Mouse (Mus musculus) MEL (cell line): ENCODE data around the gene Klk1b5. TPM values are rescaled to one million over a fixed set of nuclear protein-coding genes. Genes with fewer than 3 reads are reported as not detected.

Source experiments
- DNase-seq: peaks from one replicate; pipeline ENCODE4 v3.0.0; 2011; ENCODE audit warnings: low read depth, low spot score
- H3K27ac ChIP-seq: 2 replicates; pipeline ENCODE4 v1.5.1; 2012; ENCODE audit warnings: low read depth, mild to moderate bottlenecking, control low read depth, low read length, moderate library complexity; ENCODE audit not compliant: control insufficient read depth
- H3K27me3 ChIP-seq, 2 experiments: fragments of 150-350 bp in 1 of 2; sonication (generic) in 1 of 2; 2 replicates each; pipeline ENCODE4 v1.6.1; 2012; ENCODE audit warnings: low read length in 2 of 2, mild to moderate bottlenecking in 2 of 2, improper control_type of control experiment in 1 of 2, moderate library complexity in 1 of 2; ENCODE audit not compliant: insufficient read depth in 2 of 2, control insufficient read depth in 1 of 2
- H3K36me3 ChIP-seq, 2 experiments: 2 replicates each; pipeline ENCODE4 v1.6.1; 2012 to 2014; ENCODE audit warnings: low read length in 2 of 2, improper control_type of control experiment in 1 of 2, inconsistent platforms in 1 of 2, mild to moderate bottlenecking in 1 of 2; ENCODE audit not compliant: insufficient read depth in 2 of 2, control insufficient read depth in 1 of 2
- H3K4me1 ChIP-seq, 2 experiments: fragments of 150-350 bp in 1 of 2; sonication (generic) in 1 of 2; 2 replicates each; pipeline ENCODE4 v1.6.1; 2012; ENCODE audit warnings: low read length in 2 of 2, improper control_type of control experiment in 1 of 2, mild to moderate bottlenecking in 1 of 2; ENCODE audit not compliant: insufficient read depth in 2 of 2, control insufficient read depth in 1 of 2
- H3K4me3 ChIP-seq, 2 experiments: fragments of 150-350 bp in 1 of 2; sonication (generic) in 1 of 2; 2 replicates each; pipeline ENCODE4 v1.5.1; 2012; ENCODE audit warnings: low read depth in 2 of 2, low read length in 2 of 2, mild to moderate bottlenecking in 2 of 2, moderate library complexity in 2 of 2, control low read depth in 1 of 2, improper control_type of control experiment in 1 of 2; ENCODE audit not compliant: control insufficient read depth in 1 of 2, insufficient read depth in 1 of 2
- H3K79me2 ChIP-seq: 2 replicates; pipeline ENCODE4 v1.6.1; 2012; ENCODE audit warnings: mild to moderate bottlenecking, low read length, moderate library complexity; ENCODE audit not compliant: control insufficient read depth, poor library complexity, insufficient read depth
- H3K9ac ChIP-seq: 2 replicates; pipeline ENCODE4 v1.6.1; 2012; ENCODE audit warnings: low read depth, mild to moderate bottlenecking, control low read depth, low read length, moderate library complexity; ENCODE audit not compliant: control insufficient read depth, poor library complexity, severe bottlenecking
- H3K9me3 ChIP-seq: fragments of 150-350 bp; sonication (generic); replicated peaks from 2 replicates; pipeline ENCODE4 v1.6.1; 2012; ENCODE audit warnings: mild to moderate bottlenecking, low read length, improper control_type of control experiment, moderate library complexity; ENCODE audit not compliant: insufficient read depth
- CHD1 ChIP-seq: IDR thresholded peaks from 2 replicates; pipeline ENCODE4 v1.6.1; 2012; ENCODE audit warnings: low read depth, mild to moderate bottlenecking, inconsistent platforms, low read length, improper control_type of control experiment
- CTCF ChIP-seq, 3 experiments: IDR thresholded peaks in 2 of 3; conservative IDR thresholded peaks in 1 of 3; 2 replicates each; pipeline ENCODE4 v1.5.1; 2011 to 2012; ENCODE audit warnings: low read length in 3 of 3, low read depth in 2 of 3, mild to moderate bottlenecking in 2 of 3, improper control_type of control experiment in 1 of 3, inconsistent platforms in 1 of 3, mixed read lengths in 1 of 3, moderate library complexity in 1 of 3; ENCODE audit not compliant: control insufficient read depth in 1 of 3, insufficient read depth in 1 of 3, poor library complexity in 1 of 3, severe bottlenecking in 1 of 3
- EP300 ChIP-seq, 2 experiments: IDR thresholded peaks; 2 replicates each; pipeline ENCODE4 v1.6.1; 2011; ENCODE audit warnings: improper control_type of control experiment in 2 of 2, low read length in 2 of 2, low read depth in 1 of 2, mild to moderate bottlenecking in 1 of 2
- ETS1 ChIP-seq: IDR thresholded peaks from 2 replicates; pipeline ENCODE4 v1.6.1; 2012; ENCODE audit warnings: low read depth, mild to moderate bottlenecking, inconsistent platforms, low read length, improper control_type of control experiment, moderate library complexity
- GATA1 ChIP-seq: IDR thresholded peaks from 2 replicates; pipeline ENCODE4 v1.6.1; 2011; ENCODE audit warnings: low read depth, low read length, improper control_type of control experiment
- JUND ChIP-seq: IDR thresholded peaks from 2 replicates; pipeline ENCODE4 v1.6.1; 2011; ENCODE audit warnings: low read depth, mild to moderate bottlenecking, improper control_type of control experiment, low read length
- KAT2A ChIP-seq: conservative IDR thresholded peaks from 2 replicates; pipeline ENCODE4 v1.6.1; 2012; ENCODE audit warnings: low read depth, low read length, improper control_type of control experiment, inconsistent platforms
- MAFK ChIP-seq: IDR thresholded peaks from 2 replicates; pipeline ENCODE4 v1.6.1; 2011; ENCODE audit warnings: low read depth, mild to moderate bottlenecking, low read length, improper control_type of control experiment, borderline replicate concordance
- MAX ChIP-seq: IDR thresholded peaks from 2 replicates; pipeline ENCODE4 v1.6.1; 2011; ENCODE audit warnings: low read length, improper control_type of control experiment
- MAZ ChIP-seq: IDR thresholded peaks from 2 replicates; pipeline ENCODE4 v1.6.1; 2012; ENCODE audit warnings: low read depth, mild to moderate bottlenecking, inconsistent platforms, low read length, improper control_type of control experiment
- MEF2A ChIP-seq: IDR thresholded peaks from 2 replicates; pipeline ENCODE4 v1.6.1; 2014; ENCODE audit warnings: low read depth, mild to moderate bottlenecking, inconsistent platforms, low read length, improper control_type of control experiment; ENCODE audit not compliant: poor library complexity, insufficient replicate concordance, severe bottlenecking; ENCODE audit errors: extremely low read depth
- MXI1 ChIP-seq: IDR thresholded peaks from 2 replicates; pipeline ENCODE4 v1.6.1; 2011; ENCODE audit warnings: mild to moderate bottlenecking, low read depth, low read length, improper control_type of control experiment
- MYB ChIP-seq: IDR thresholded peaks from 2 replicates; pipeline ENCODE4 v1.6.1; 2011; ENCODE audit warnings: mild to moderate bottlenecking, low read depth, low read length, improper control_type of control experiment
- MYC ChIP-seq: IDR thresholded peaks from 2 replicates; pipeline ENCODE4 v1.6.1; 2011; ENCODE audit warnings: low read depth, mild to moderate bottlenecking, low read length, improper control_type of control experiment, moderate library complexity
- NELFE ChIP-seq: IDR thresholded peaks from 2 replicates; pipeline ENCODE4 v1.6.1; 2011; ENCODE audit warnings: low read depth, low read length, improper control_type of control experiment
- POLR2A ChIP-seq, 2 experiments: IDR thresholded peaks; 2 replicates each; pipeline ENCODE4 v1.6.1; 2011 to 2012; ENCODE audit warnings: low read length in 2 of 2, mild to moderate bottlenecking in 2 of 2, control low read depth in 1 of 2, improper control_type of control experiment in 1 of 2, low read depth in 1 of 2, moderate library complexity in 1 of 2; ENCODE audit not compliant: control insufficient read depth in 1 of 2, insufficient read depth in 1 of 2, poor library complexity in 1 of 2
- POLR2AphosphoS2 ChIP-seq: IDR thresholded peaks from 2 replicates; pipeline ENCODE4 v1.6.1; 2011; ENCODE audit warnings: low read length, improper control_type of control experiment
- POLR2AphosphoS5 ChIP-seq: IDR thresholded peaks from 2 replicates; pipeline ENCODE4 v1.6.1; 2012; ENCODE audit warnings: low read depth, borderline replicate concordance, mild to moderate bottlenecking, inconsistent platforms, low read length, moderate library complexity, mixed read lengths
- RAD21 ChIP-seq: IDR thresholded peaks from 2 replicates; pipeline ENCODE4 v1.6.1; 2011; ENCODE audit warnings: mild to moderate bottlenecking, low read depth, low read length, improper control_type of control experiment
- SIN3A ChIP-seq: IDR thresholded peaks from 2 replicates; pipeline ENCODE4 v1.6.1; 2012; ENCODE audit warnings: low read length, improper control_type of control experiment, inconsistent platforms
- TAL1 ChIP-seq: IDR thresholded peaks from 2 replicates; pipeline ENCODE4 v1.6.1; 2012; ENCODE audit warnings: mild to moderate bottlenecking, inconsistent platforms, low read length, moderate library complexity, mixed read lengths
- TBP ChIP-seq: IDR thresholded peaks from 2 replicates; pipeline ENCODE4 v1.8.0; 2011; ENCODE audit warnings: low read depth, low read length, improper control_type of control experiment
- TCF12 ChIP-seq: IDR thresholded peaks from 2 replicates; pipeline ENCODE4 v1.6.1; 2014; ENCODE audit warnings: low read depth, mild to moderate bottlenecking, inconsistent platforms, low read length, improper control_type of control experiment, moderate library complexity
- UBTF ChIP-seq: IDR thresholded peaks from 2 replicates; pipeline ENCODE4 v1.6.1; 2012; ENCODE audit warnings: low read depth, mild to moderate bottlenecking, inconsistent platforms, low read length, improper control_type of control experiment, moderate library complexity, borderline replicate concordance; ENCODE audit not compliant: insufficient read depth
- USF2 ChIP-seq, 2 experiments: IDR thresholded peaks; 2 replicates each; pipeline ENCODE4 v1.6.1; 2011 to 2012; ENCODE audit warnings: improper control_type of control experiment in 2 of 2, low read length in 2 of 2, borderline replicate concordance in 1 of 2, inconsistent platforms in 1 of 2, low read depth in 1 of 2, mild to moderate bottlenecking in 1 of 2; ENCODE audit not compliant: insufficient read depth in 1 of 2
- ZC3H11A ChIP-seq: IDR thresholded peaks from 2 replicates; pipeline ENCODE4 v1.6.1; 2012; ENCODE audit warnings: low read depth, mild to moderate bottlenecking, inconsistent platforms, low read length, improper control_type of control experiment
- ZKSCAN1 ChIP-seq: IDR thresholded peaks from 2 replicates; pipeline ENCODE4 v1.6.1; 2012; ENCODE audit warnings: low read depth, mild to moderate bottlenecking, inconsistent platforms, low read length, improper control_type of control experiment, moderate library complexity
- ZMIZ1 ChIP-seq: IDR thresholded peaks from 2 replicates; pipeline ENCODE4 v1.6.1; 2012; ENCODE audit warnings: low read depth, mild to moderate bottlenecking, inconsistent platforms, low read length, improper control_type of control experiment, moderate library complexity
- polyA plus RNA-seq, 2 experiments: library from polyadenylated mRNA; stranded (reverse) in 1 of 2; unstranded in 1 of 2; fragments of >175 nt in 1 of 2; fragments of >200 nt in 1 of 2; gene quantifications; 2 replicates each; pipeline versions ENCODE4 v1.2.1 to v1.2.4; 2012; ENCODE audit warnings: low replicate concordance in 2 of 2, low read depth in 1 of 2; ENCODE audit not compliant: insufficient read length in 2 of 2, insufficient read depth in 1 of 2, missing spikeins in 1 of 2
- total RNA-seq: library from RNA; depleted of rRNA; stranded (reverse); fragments of 300-350 nt; gene quantifications from 2 replicates; pipeline ENCODE4 v1.2.3, GENCODE M21; 2012

Klk1b5 gene
- total and polyA plus RNA-seq, 3 experiments: not detected

DNA sequence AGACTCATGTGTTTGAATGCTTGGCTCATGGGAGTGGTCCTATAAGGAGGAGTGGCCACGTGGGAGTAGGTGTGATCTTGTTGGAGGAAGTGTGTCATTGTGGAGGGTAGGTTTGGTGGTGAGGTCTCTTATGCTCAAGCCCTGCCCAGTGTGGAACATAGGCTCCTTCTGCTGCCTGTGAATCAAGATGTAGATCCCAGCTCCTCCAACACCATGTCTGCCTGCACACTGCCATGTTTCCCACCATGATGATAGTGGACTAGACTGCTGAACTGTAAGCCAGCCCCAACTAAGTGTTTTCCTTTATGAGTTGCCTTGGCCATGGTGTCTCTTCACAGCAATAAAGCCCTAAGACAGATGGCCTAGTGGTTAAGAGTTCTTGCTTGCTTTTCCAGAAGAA is 28.3 kb downstream of the Klk1b5 start:
- H3K4me3 ChIP-seq: no peak overlapping the region
- H3K36me3 ChIP-seq: peaks cover 7 to 22% of the 10 kb centered on the region in 2 experiments
- peaks cover 9 to 30% of the 10 kb centered on the region in 2 experiments for H3K4me1 ChIP-seq
- H3K9ac ChIP-seq: no peak overlapping the region
- no peaks in the 10 kb centered on the region for H3K27me3 ChIP-seq
- H3K79me2 ChIP-seq: peaks cover 23% of the 10 kb centered on the region
- H3K9me3 ChIP-seq: no peaks in the 10 kb centered on the region
- TF ChIP-seq ZC3H11A: no peak
- peak; percentile 8; the same call in 1 of the 2 replicates for TF ChIP-seq POLR2AphosphoS2
- no peak for TF ChIP-seq NELFE
- no peak for DNase-seq
- H3K27ac ChIP-seq: no peak overlapping the region

DNA sequence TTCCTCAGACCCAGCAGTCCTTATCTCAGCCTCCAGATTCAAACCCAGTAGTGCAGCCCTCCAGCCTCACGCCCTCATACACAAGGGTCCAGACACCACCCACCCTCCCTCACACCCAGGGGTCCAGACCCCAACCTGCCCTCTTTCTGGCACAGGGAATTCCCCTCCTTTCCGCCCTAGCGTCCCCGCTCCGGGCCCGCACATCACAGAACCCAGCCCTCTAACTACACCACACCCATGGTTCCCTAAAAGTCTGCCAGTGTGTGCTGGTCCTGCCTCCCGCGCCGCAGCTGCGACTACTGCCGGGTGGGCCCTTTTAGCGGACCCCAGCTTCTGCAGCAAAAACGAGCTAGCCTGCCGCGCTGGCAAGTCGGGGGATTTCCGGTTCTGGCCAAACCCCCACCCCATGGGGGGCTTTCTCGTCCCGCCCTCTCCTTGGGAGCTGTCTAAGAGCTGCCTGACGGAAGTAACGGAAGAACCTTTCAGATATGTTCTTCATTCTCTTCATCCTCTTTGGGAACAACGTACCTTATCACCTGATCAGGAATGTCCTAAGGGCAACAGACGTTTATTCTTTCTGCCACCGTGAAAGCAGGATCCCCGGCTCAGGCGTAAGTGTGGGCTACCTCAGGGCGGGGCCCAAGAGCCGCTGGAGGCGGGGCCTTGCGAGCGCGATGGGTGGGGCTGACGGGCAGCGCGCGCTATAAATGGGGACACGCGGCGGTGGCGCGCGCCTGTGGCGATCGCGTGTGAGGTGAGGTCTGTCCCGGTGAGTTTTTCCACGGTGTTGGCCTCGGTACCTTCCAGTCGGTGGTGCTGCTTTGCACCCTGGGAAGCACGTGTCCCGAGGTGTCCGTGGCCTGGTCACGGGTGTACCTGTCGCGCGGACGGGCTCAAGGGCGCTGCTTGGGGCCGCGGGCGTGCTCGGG is 30.6 kb downstream of the Klk1b5 start, which contains the start of the genes 1700028J19Rik and 2410002F23Rik:
Gene 1700028J19Rik (minus strand): TSS at position 641 of the 929 bp plus-strand sequence.
Gene 2410002F23Rik (plus strand): TSS at position 668 of the 929 bp plus-strand sequence.
- H3K9ac ChIP-seq: peak within 1 kb of the TSS; percentile 79
- peaks cover 12 to 15% of the 10 kb centered on the region in 2 experiments for H3K36me3 ChIP-seq
- peaks cover 0 to 15% of the 10 kb centered on the region in 2 experiments; a peak in 2 of 4 replicates for H3K4me1 ChIP-seq
- peaks cover 27% of the 10 kb centered on the region for H3K79me2 ChIP-seq
- H3K9me3 ChIP-seq: no peaks in the 10 kb centered on the region
- H3K4me3 ChIP-seq: peak within 1 kb of the TSS; percentile 67 to 74
- H3K27me3 ChIP-seq: no peaks in the 10 kb centered on the region
- peak within 1 kb of the TSS; percentile 85 for H3K27ac ChIP-seq
- DNase-seq: peak; percentile 89
- TF ChIP-seq KAT2A (peak; percentile 53; the same call in 1 of the 2 replicates), POLR2A (IDR thresholded peaks at IDR 0.05; ENCODE audit: control insufficient read depth in 1 of 2, insufficient read depth in 1 of 2, low read depth in 1 of 2, low read length in 2 of 2, poor library complexity in 1 of 2) (peak; percentile 99), TBP (peak; percentile 98), TCF12 (0 out of 2 replicates have a peak, but pooled peaks have one; percentile 17), NELFE (peak; percentile 99), RAD21 (no peak), CHD1 (no peak), JUND (no peak), MYB (no peak), MEF2A (no peak), ZC3H11A (no peak), MAX (peak; percentile 100), MAFK (no peak), TAL1 (peak; percentile 43; the same call in 1 of the 2 replicates), UBTF (no peak), USF2 (IDR thresholded peaks at IDR 0.05; ENCODE audit: borderline replicate concordance in 1 of 2, insufficient read depth in 1 of 2, low read depth in 1 of 2, low read length in 2 of 2) (no peak), MAZ (peak; percentile 81; the same call in 1 of the 2 replicates), CTCF (IDR thresholded peaks at IDR 0.05 in 2 of 3, conservative IDR thresholded peaks at IDR 0.05 in 1 of 3; ENCODE audit: control insufficient read depth in 1 of 3, insufficient read depth in 1 of 3, low read depth in 2 of 3, low read length in 3 of 3, poor library complexity in 1 of 3, severe bottlenecking in 1 of 3) (peak in 1 of 3 experiments; percentile 23; a peak in 1 of 6 replicates), ETS1 (no peak), MYC (peak; percentile 95), MXI1 (peak; percentile 89), POLR2AphosphoS5 (peak; percentile 98), GATA1 (no peak), EP300 (IDR thresholded peaks at IDR 0.05; ENCODE audit: low read depth in 1 of 2, low read length in 2 of 2) (no peak), SIN3A (peak; percentile 78; the same call in 1 of the 2 replicates), ZMIZ1 (peak; percentile 98), ZKSCAN1 (no peak), POLR2AphosphoS2 (peak; percentile 97)
